Mouse (Mus musculus) myocyte (in vitro differentiated cells): ENCODE measurements around the gene Heatr6. TPM values are rescaled to one million over a fixed set of nuclear protein-coding genes. Genes with fewer than 3 reads are reported as not detected.

Experiments used
- H3K27me3 ChIP-seq: one replicate; pipeline ENCODE4 v1.6.1; 2011; ENCODE audit not compliant: control insufficient read depth, insufficient read depth, insufficient read length
- H3K36me3 ChIP-seq: one replicate; pipeline ENCODE4 v1.6.1; 2011; ENCODE audit not compliant: control insufficient read depth, insufficient read depth
- H3K4me2 ChIP-seq: one replicate; pipeline ENCODE4 v1.6.1; 2011; ENCODE audit warnings: low read depth, control low read depth
- H3K4me3 ChIP-seq: one replicate; pipeline ENCODE4 v1.5.1; 2011; ENCODE audit warnings: mild to moderate bottlenecking, control low read depth, moderate library complexity
- H3K79me2 ChIP-seq: one replicate; pipeline ENCODE4 v1.6.1; 2011; ENCODE audit not compliant: control insufficient read depth, insufficient read depth
- H3ac ChIP-seq: one replicate; pipeline ENCODE4 v1.6.1; 2011; ENCODE audit not compliant: control insufficient read depth, insufficient read length
- CEBPB ChIP-seq: IDR thresholded peaks from 2 replicates; pipeline ENCODE4 v1.6.1; 2011; ENCODE audit warnings: mild to moderate bottlenecking, moderate library complexity; ENCODE audit not compliant: poor library complexity, insufficient read depth, severe bottlenecking
- E2F4 ChIP-seq: IDR thresholded peaks from one replicate; pipeline ENCODE4 v1.6.1; 2011; ENCODE audit warnings: mild to moderate bottlenecking, control low read depth, moderate library complexity; ENCODE audit not compliant: insufficient read depth
- MAX ChIP-seq: IDR thresholded peaks from one replicate; pipeline ENCODE4 v1.6.1; 2011; ENCODE audit warnings: low read depth, mild to moderate bottlenecking, control low read depth
- MYOD1 ChIP-seq, 3 experiments: IDR thresholded peaks; one replicate each; pipeline ENCODE4 v1.6.1; 2011; ENCODE audit warnings: control low read depth in 2 of 3, low read depth in 2 of 3, mild to moderate bottlenecking in 2 of 3, moderate library complexity in 1 of 3; ENCODE audit not compliant: insufficient read length in 2 of 3, control insufficient read depth in 1 of 3
- MYOG ChIP-seq, 3 experiments: IDR thresholded peaks; one replicate each; pipeline ENCODE4 v1.6.1; 2011; ENCODE audit warnings: control low read depth in 2 of 3, low read depth in 2 of 3, mild to moderate bottlenecking in 2 of 3; ENCODE audit not compliant: insufficient read length in 2 of 3, control insufficient read depth in 1 of 3, insufficient read depth in 1 of 3
- POLR2A ChIP-seq: IDR thresholded peaks from one replicate; pipeline ENCODE4 v1.6.1; 2011; ENCODE audit warnings: low read depth, mild to moderate bottlenecking, control low read depth, moderate library complexity; ENCODE audit not compliant: insufficient read length
- POLR2AphosphoS2 ChIP-seq: IDR thresholded peaks from one replicate; pipeline ENCODE4 v1.6.1; 2011; ENCODE audit warnings: low read depth, control low read depth; ENCODE audit not compliant: insufficient read length
- REST ChIP-seq: IDR thresholded peaks from one replicate; pipeline ENCODE4 v1.6.1; 2011; ENCODE audit warnings: mild to moderate bottlenecking, control low read depth, moderate library complexity; ENCODE audit not compliant: insufficient read depth, insufficient read length
- SRF ChIP-seq: IDR thresholded peaks from one replicate; pipeline ENCODE4 v1.6.1; 2011; ENCODE audit warnings: low read depth; ENCODE audit not compliant: control insufficient read depth, insufficient read length
- TCF12 ChIP-seq: IDR thresholded peaks from one replicate; pipeline ENCODE4 v1.6.1; 2011; ENCODE audit warnings: mild to moderate bottlenecking, control low read depth; ENCODE audit not compliant: poor library complexity, insufficient read depth, severe bottlenecking
- TCF3 ChIP-seq: IDR thresholded peaks from one replicate; pipeline ENCODE4 v1.6.1; 2011; ENCODE audit warnings: low read depth, control low read depth; ENCODE audit not compliant: insufficient read length
- USF1 ChIP-seq: IDR thresholded peaks from one replicate; pipeline ENCODE4 v1.6.1; 2011; ENCODE audit warnings: low read depth, mild to moderate bottlenecking, control low read depth, moderate library complexity
- polyA plus RNA-seq: library from polyadenylated mRNA; unstranded; fragments of >200 nt; fragmentation: generic; extraction: Trizol; gene quantifications from one replicate; pipeline ENCODE4 v1.2.1, GENCODE M21; 2012; ENCODE audit warnings: missing spikeins

Heatr6 gene
- polyA plus RNA-seq, 1 experiment, result 8.7 TPM

DNA sequence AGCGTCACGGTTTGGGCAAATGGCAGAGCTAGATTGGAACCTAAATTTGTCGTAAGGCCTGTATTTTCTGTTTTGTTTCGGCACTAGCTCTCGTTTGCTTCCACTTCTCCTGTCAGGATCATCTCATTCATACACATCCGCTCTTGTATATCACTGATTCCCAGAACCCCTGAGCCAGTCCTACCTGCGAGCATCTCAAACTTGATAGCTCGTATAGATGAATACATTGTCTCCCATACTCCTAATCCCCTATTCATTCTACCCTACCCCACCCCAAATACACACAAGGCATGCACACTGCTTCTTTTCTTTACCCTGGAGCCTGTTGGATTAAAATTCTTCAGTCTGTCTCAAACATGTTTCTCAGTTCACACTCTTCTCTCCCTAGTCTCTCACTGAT lies 731 bp downstream of the Heatr6 start:
- TF ChIP-seq TCF3 (no peak), TCF12 (no peak), CEBPB (no peak), MAX (no peak), MYOD1 (IDR thresholded peaks at IDR 0.05; ENCODE audit: control insufficient read depth in 1 of 3, insufficient read length in 2 of 3, low read depth in 2 of 3) (no peak)
- Histone ChIP-seq H3K79me2 (peaks cover 19% of the 10 kb centered on the region), H3ac (peak overlapping the region; percentile 63), H3K27me3 (no peaks in the 10 kb centered on the region), H3K36me3 (peaks cover 28% of the 10 kb centered on the region), H3K4me3 (peak overlapping the region; percentile 73), H3K4me2 (peak overlapping the region; percentile 66)

- Histone ChIP-seq H3K36me3 (peaks cover 80% of the 10 kb centered on the region), H3K79me2 (no peaks in the 10 kb centered on the region), H3K27me3 (no peaks in the 10 kb centered on the region), H3ac (no peak overlapping the region), H3K4me3 (no peak overlapping the region), H3K4me2 (no peak overlapping the region)
- TF ChIP-seq TCF12, result no peak
- no peak for TF ChIP-seq MYOD1 (IDR thresholded peaks at IDR 0.05; ENCODE audit: control insufficient read depth in 1 of 3, insufficient read length in 2 of 3, low read depth in 2 of 3)
- no peak for TF ChIP-seq E2F4
- TF ChIP-seq MYOG (IDR thresholded peaks at IDR 0.05; ENCODE audit: control insufficient read depth in 1 of 3, insufficient read depth in 1 of 3, insufficient read length in 2 of 3, low read depth in 2 of 3), result no peak
- no peak for TF ChIP-seq TCF3
- no peak for TF ChIP-seq USF1
- no peak for TF ChIP-seq POLR2AphosphoS2
- TF ChIP-seq CEBPB, result no peak
Observed at GRCm38 (mm10) chr11:83767306-83767705, 13.8 kb downstream of the Heatr6 start.

DNA sequence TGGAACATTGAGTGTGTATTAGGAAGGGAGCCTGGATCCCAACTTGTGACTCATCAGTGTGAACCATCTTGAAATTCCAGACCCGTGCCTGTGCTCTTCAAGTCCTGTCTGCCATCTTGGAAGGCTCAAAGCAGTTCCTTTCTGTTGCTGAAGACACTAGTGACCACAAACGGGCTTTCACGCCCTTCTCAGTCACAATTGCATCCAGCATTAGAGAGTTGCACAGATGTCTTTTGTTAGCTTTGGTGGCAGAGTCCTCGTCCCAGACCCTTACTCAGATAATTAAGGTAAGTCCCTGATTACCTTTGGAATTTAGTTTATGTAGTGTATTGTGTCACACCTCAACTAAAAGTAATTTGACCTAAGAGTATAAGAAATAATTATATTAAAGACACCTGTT lies 15.5 kb downstream of the Heatr6 start:
- no peak overlapping the region for H3ac ChIP-seq
- peaks cover 66% of the 10 kb centered on the region for H3K36me3 ChIP-seq
- no peaks in the 10 kb centered on the region for H3K27me3 ChIP-seq
- no peaks in the 10 kb centered on the region for H3K79me2 ChIP-seq
- no peak overlapping the region for H3K4me2 ChIP-seq
- no peak for TF ChIP-seq MYOG (IDR thresholded peaks at IDR 0.05; ENCODE audit: control insufficient read depth in 1 of 3, insufficient read depth in 1 of 3, insufficient read length in 2 of 3, low read depth in 2 of 3)
- TF ChIP-seq E2F4, result no peak
- no peak for TF ChIP-seq POLR2A
- TF ChIP-seq POLR2AphosphoS2, result no peak
- TF ChIP-seq MAX, result no peak
- TF ChIP-seq USF1, result no peak
- TF ChIP-seq SRF, result no peak
- TF ChIP-seq MYOD1 (IDR thresholded peaks at IDR 0.05; ENCODE audit: control insufficient read depth in 1 of 3, insufficient read length in 2 of 3, low read depth in 2 of 3), result no peak
- TF ChIP-seq TCF12, result no peak
- no peak for TF ChIP-seq CEBPB
- no peak for TF ChIP-seq TCF3
- TF ChIP-seq REST, result no peak
- no peak overlapping the region for H3K4me3 ChIP-seq

GRCm38 (mm10) chr11:83771014-83771413 lies 17.5 kb downstream of the Heatr6 start:
- Histone ChIP-seq H3K79me2 (no peaks in the 10 kb centered on the region), H3ac (no peak overlapping the region), H3K36me3 (peaks cover 59% of the 10 kb centered on the region), H3K27me3 (no peaks in the 10 kb centered on the region), H3K4me2 (no peak overlapping the region), H3K4me3 (no peak overlapping the region)
- TF ChIP-seq USF1 (no peak), MYOG (IDR thresholded peaks at IDR 0.05; ENCODE audit: control insufficient read depth in 1 of 3, insufficient read depth in 1 of 3, insufficient read length in 2 of 3, low read depth in 2 of 3) (no peak)

GRCm38 (mm10) chr11:83772341-83772740 lies 18.8 kb downstream of the Heatr6 start:
- H3K27me3 ChIP-seq, result no peaks in the 10 kb centered on the region
- H3K36me3 ChIP-seq, result peaks cover 58% of the 10 kb centered on the region
- TF ChIP-seq TCF12, result no peak
- TF ChIP-seq POLR2AphosphoS2, result no peak
- no peak for TF ChIP-seq TCF3
- no peak for TF ChIP-seq CEBPB
- TF ChIP-seq SRF, result no peak
- no peak for TF ChIP-seq MAX
- no peak for TF ChIP-seq E2F4
- no peak for TF ChIP-seq POLR2A
- TF ChIP-seq MYOG (IDR thresholded peaks at IDR 0.05; ENCODE audit: control insufficient read depth in 1 of 3, insufficient read depth in 1 of 3, insufficient read length in 2 of 3, low read depth in 2 of 3), result no peak
- TF ChIP-seq REST, result no peak
- no peak for TF ChIP-seq USF1
- TF ChIP-seq MYOD1 (IDR thresholded peaks at IDR 0.05; ENCODE audit: control insufficient read depth in 1 of 3, insufficient read length in 2 of 3, low read depth in 2 of 3), result no peak
- H3ac ChIP-seq, result no peak overlapping the region
- no peak overlapping the region for H3K4me3 ChIP-seq
- H3K4me2 ChIP-seq, result no peak overlapping the region
- H3K79me2 ChIP-seq, result no peaks in the 10 kb centered on the region
